Mouse (Mus musculus) left cerebral cortex, postnatal 10 days (tissue): ENCODE results near the gene Ifngr2. TPM values are rescaled to one million over a fixed set of nuclear protein-coding genes. Genes with fewer than 3 reads are reported as not detected.
A peak's percentile ranks its signal among the peaks of the same experiment; 100 is the strongest.

ENCODE experiments used
- DNase-seq, 2 experiments: peaks; one replicate each; pipeline ENCODE4 v3.0.0; 2021 to 2022; ENCODE audit warnings: low spot score in 2 of 2, mixed read lengths in 1 of 2; ENCODE audit errors: extremely low spot score in 1 of 2
- intact Hi-C: fragments of 180-260 bp; cut with DNase I; formaldehyde crosslinking; loops from one replicate; pipeline ENCODE4 v1.15.1; 2025
- total RNA-seq, 2 experiments: library from RNA; stranded (reverse); gene quantifications; 2 replicates each; pipeline ENCODE4 v1.2.3; 2021

The Ifngr2 gene
- total RNA-seq, 2 experiments from 2014 or later = 74.8 to 82.0 TPM

GRCm38 (mm10) chr16:91557214-91557613 lies 10.3 kb downstream of the Ifngr2 start:
- intact Hi-C loops = no loop called here
- no peak for DNase-seq

- DNase-seq = no peak
- intact Hi-C loops = no loop called here
Observed at GRCm38 (mm10) chr16:91557693-91558092, 10.8 kb downstream of the Ifngr2 start.

- peak in 1 of 2 experiments; percentile 42 for DNase-seq
- intact Hi-C loops = no loop called here
Observed at GRCm38 (mm10) chr16:91561099-91561498, 14.2 kb downstream of the Ifngr2 start.

GRCm38 (mm10) chr16:91561541-91562457 lies 14.9 kb downstream of the Ifngr2 start:
- intact Hi-C loops = no loop called here
- peak in 1 of 2 experiments; percentile 38 for DNase-seq

- DNase-seq = no peak
- intact Hi-C loops = no loop called here
Observed at GRCm38 (mm10) chr16:91564580-91565291, 17.9 kb downstream of the Ifngr2 start.

- intact Hi-C loops = no loop called here
- DNase-seq = no peak
Observed at GRCm38 (mm10) chr16:91565292-91565951, 18.6 kb downstream of the Ifngr2 start.

GRCm38 (mm10) chr16:91566002-91566401 lies 19.1 kb downstream of the Ifngr2 start:
- intact Hi-C loops = no loop called here
- DNase-seq = no peak

GRCm38 (mm10) chr16:91568960-91569359 lies 22.1 kb downstream of the Ifngr2 start:
- intact Hi-C loops = no loop called here
- no peak for DNase-seq

GRCm38 (mm10) chr16:91571105-91571504 lies 24.2 kb downstream of the Ifngr2 start:
- DNase-seq = no peak
- intact Hi-C loops = loop anchor here (10.0 kb wide), 1 partner anchor 56 kb away; no protein-coding TSS in a partner anchor

GRCm38 (mm10) chr16:91575151-91575550 lies 28.3 kb downstream of the Ifngr2 start:
- intact Hi-C loops = loop anchor here (10.0 kb wide), 1 partner anchor 60 kb away; no protein-coding TSS in a partner anchor

GRCm38 (mm10) chr16:91578980-91579720 lies 32.3 kb downstream of the Ifngr2 start:
- DNase-seq = peak in 1 of 2 experiments; percentile 20
- intact Hi-C loops = loop anchor here (10.0 kb wide), 1 partner anchor 64 kb away; no protein-coding TSS in a partner anchor

More at GRCm38 (mm10) chr16:91575151-91575550, 28.3 kb downstream of the Ifngr2 start:
- no peak for DNase-seq

- intact Hi-C loops = no loop called here
- no peak for DNase-seq
Observed at GRCm38 (mm10) chr16:91582307-91582706, 35.4 kb downstream of the Ifngr2 start.

GRCm38 (mm10) chr16:91585617-91586016 lies 38.7 kb downstream of the Ifngr2 start:
- DNase-seq = no peak
- intact Hi-C loops = no loop called here

- intact Hi-C loops = no loop called here
- no peak for DNase-seq
Observed at GRCm38 (mm10) chr16:91586244-91586643, 39.4 kb downstream of the Ifngr2 start.

- intact Hi-C loops = no loop called here
- no peak for DNase-seq
Observed at GRCm38 (mm10) chr16:91587730-91588453, 41.0 kb downstream of the Ifngr2 start.

GRCm38 (mm10) chr16:91588703-91589102 lies 41.8 kb downstream of the Ifngr2 start:
- DNase-seq = no peak
- intact Hi-C loops = no loop called here

GRCm38 (mm10) chr16:91592162-91592561 lies 45.3 kb downstream of the Ifngr2 start:
- no peak for DNase-seq
- intact Hi-C loops = no loop called here

- intact Hi-C loops = no loop called here
- no peak for DNase-seq
Observed at GRCm38 (mm10) chr16:91593262-91593661, 46.4 kb downstream of the Ifngr2 start.
